Mouse (Mus musculus): Measurements from ENCODE around the gene Cdh4. TPM values are rescaled to one million over a fixed set of nuclear protein-coding genes. Genes with fewer than 3 reads are reported as not detected.

Cdh4 gene
- polyA plus RNA-seq, 1 experiment from 2014 or later, result 8.8 TPM

- H3K27me3 ChIP-seq, result peaks cover 3% of the 10 kb centered on the region; the same call in 1 of the 2 replicates
- H3K27ac ChIP-seq, result no peak overlapping the region
- H3K4me1 ChIP-seq, result no peaks in the 10 kb centered on the region
- no peak for ATAC-seq (ENCODE audit: insufficient number of reproducible peaks, low FRiP score, low TSS enrichment, low read depth)
- H3K9ac ChIP-seq, result no peak overlapping the region
- no peak overlapping the region for H3K4me3 ChIP-seq
- WGBS, result 63% methylated on average over 18 of the region's 18 CpGs
- no peak overlapping the region for H3K4me2 ChIP-seq
- no peaks in the 10 kb centered on the region for H3K36me3 ChIP-seq
- H3K9me3 ChIP-seq, result no peaks in the 10 kb centered on the region
These were observed 279.6 kb downstream of the Cdh4 start for GRCm38 (mm10) chr2:179721534-179722516.

- H3K9ac ChIP-seq, result no peak overlapping the region
- no peak overlapping the region for H3K27ac ChIP-seq
- no peaks in the 10 kb centered on the region for H3K36me3 ChIP-seq
- no peaks in the 10 kb centered on the region for H3K9me3 ChIP-seq
- peaks cover 3% of the 10 kb centered on the region; the same call in 1 of the 2 replicates for H3K27me3 ChIP-seq
- no peak for ATAC-seq (ENCODE audit: insufficient number of reproducible peaks, low FRiP score, low TSS enrichment, low read depth)
- no peaks in the 10 kb centered on the region for H3K4me1 ChIP-seq
- H3K4me2 ChIP-seq, result no peak overlapping the region
- no peak overlapping the region for H3K4me3 ChIP-seq
- WGBS, result 67% methylated on average over 4 of the region's 4 CpGs
These were observed 280.6 kb downstream of the Cdh4 start for GRCm38 (mm10) chr2:179722776-179723386.

GRCm38 (mm10) chr2:179723401-179723800, 281.2 kb downstream of the Cdh4 start:
- no peaks in the 10 kb centered on the region for H3K4me1 ChIP-seq
- no peak overlapping the region for H3K27ac ChIP-seq
- 89% methylated on average over 8 of the region's 8 CpGs for WGBS
- no peak for ATAC-seq (ENCODE audit: insufficient number of reproducible peaks, low FRiP score, low TSS enrichment, low read depth)
- H3K36me3 ChIP-seq, result no peaks in the 10 kb centered on the region
- no peak overlapping the region for H3K9ac ChIP-seq
- no peak overlapping the region for H3K4me3 ChIP-seq
- no peaks in the 10 kb centered on the region for H3K9me3 ChIP-seq
- H3K27me3 ChIP-seq, result peaks cover 3% of the 10 kb centered on the region; the same call in 1 of the 2 replicates
- H3K4me2 ChIP-seq, result no peak overlapping the region

- peaks cover 19% of the 10 kb centered on the region for H3K4me1 ChIP-seq
- no peak for ATAC-seq (ENCODE audit: insufficient number of reproducible peaks, low FRiP score, low TSS enrichment, low read depth)
- no peak overlapping the region for H3K27ac ChIP-seq
- no peak overlapping the region for H3K4me3 ChIP-seq
- H3K36me3 ChIP-seq, result no peaks in the 10 kb centered on the region
- no peak overlapping the region for H3K4me2 ChIP-seq
- peaks cover 18% of the 10 kb centered on the region; the same call in 1 of the 2 replicates for H3K27me3 ChIP-seq
- WGBS, result 51% methylated on average over 8 of the region's 8 CpGs
- no peaks in the 10 kb centered on the region for H3K9me3 ChIP-seq
- H3K9ac ChIP-seq, result no peak overlapping the region
These were observed 286.8 kb downstream of the Cdh4 start for GRCm38 (mm10) chr2:179729002-179729401.

- ATAC-seq (ENCODE audit: insufficient number of reproducible peaks, low FRiP score, low TSS enrichment, low read depth), result no peak
- peaks cover 24% of the 10 kb centered on the region for H3K4me1 ChIP-seq
- no peak overlapping the region for H3K27ac ChIP-seq
- H3K27me3 ChIP-seq, result peaks cover 19% of the 10 kb centered on the region; the same call in 1 of the 2 replicates
- no peaks in the 10 kb centered on the region for H3K36me3 ChIP-seq
- no peaks in the 10 kb centered on the region for H3K9me3 ChIP-seq
- no peak overlapping the region for H3K4me3 ChIP-seq
- no peak overlapping the region for H3K9ac ChIP-seq
- no peak overlapping the region for H3K4me2 ChIP-seq
- 73% methylated on average over 4 of the region's 4 CpGs for WGBS
These were observed 287.6 kb downstream of the Cdh4 start for GRCm38 (mm10) chr2:179729802-179730201.

- peaks cover 30% of the 10 kb centered on the region for H3K4me1 ChIP-seq
- no peak overlapping the region for H3K4me3 ChIP-seq
- H3K9me3 ChIP-seq, result no peaks in the 10 kb centered on the region
- H3K36me3 ChIP-seq, result no peaks in the 10 kb centered on the region
- no peak overlapping the region for H3K9ac ChIP-seq
- H3K4me2 ChIP-seq, result no peak overlapping the region
- H3K27me3 ChIP-seq, result peaks cover 28% of the 10 kb centered on the region; the same call in 1 of the 2 replicates
- WGBS, result 19% methylated on average over 16 of the region's 16 CpGs
- no peak overlapping the region for H3K27ac ChIP-seq
- no peak for ATAC-seq (ENCODE audit: insufficient number of reproducible peaks, low FRiP score, low TSS enrichment, low read depth)
These were observed 291.1 kb downstream of the Cdh4 start for GRCm38 (mm10) chr2:179733141-179733831.

GRCm38 (mm10) chr2:179742419-179742818, 300.2 kb downstream of the Cdh4 start:
- 0 out of 2 replicates have a peak, but pooled peaks cover 8% of the 10 kb centered on the region for H3K4me1 ChIP-seq
- no peaks in the 10 kb centered on the region for H3K36me3 ChIP-seq
- no peaks in the 10 kb centered on the region for H3K9me3 ChIP-seq
- H3K27me3 ChIP-seq, result peaks cover 4% of the 10 kb centered on the region; the same call in 1 of the 2 replicates
- H3K27ac ChIP-seq, result no peak overlapping the region
- no peak overlapping the region for H3K4me2 ChIP-seq
- ATAC-seq (ENCODE audit: insufficient number of reproducible peaks, low FRiP score, low TSS enrichment, low read depth), result no peak
- no peak overlapping the region for H3K9ac ChIP-seq
- H3K4me3 ChIP-seq, result no peak overlapping the region
- WGBS, result 88% methylated on average over 1 of the region's 1 CpGs

GRCm38 (mm10) chr2:179742828-179743227, 300.6 kb downstream of the Cdh4 start:
- no peak for ATAC-seq (ENCODE audit: insufficient number of reproducible peaks, low FRiP score, low TSS enrichment, low read depth)
- H3K36me3 ChIP-seq, result no peaks in the 10 kb centered on the region
- 79% methylated on average over 6 of the region's 6 CpGs for WGBS
- H3K4me2 ChIP-seq, result no peak overlapping the region
- H3K4me1 ChIP-seq, result 0 out of 2 replicates have a peak, but pooled peaks cover 8% of the 10 kb centered on the region
- no peak overlapping the region for H3K27ac ChIP-seq
- peaks cover 4% of the 10 kb centered on the region; the same call in 1 of the 2 replicates for H3K27me3 ChIP-seq
- no peaks in the 10 kb centered on the region for H3K9me3 ChIP-seq
- no peak overlapping the region for H3K4me3 ChIP-seq
- H3K9ac ChIP-seq, result no peak overlapping the region

- H3K27ac ChIP-seq, result no peak overlapping the region
- H3K4me3 ChIP-seq, result no peak overlapping the region
- H3K36me3 ChIP-seq, result no peaks in the 10 kb centered on the region
- H3K4me1 ChIP-seq, result 0 out of 2 replicates have a peak, but pooled peaks cover 5% of the 10 kb centered on the region
- WGBS, result 56% methylated on average over 7 of the region's 7 CpGs
- no peak for ATAC-seq (ENCODE audit: insufficient number of reproducible peaks, low FRiP score, low TSS enrichment, low read depth)
- peaks cover 4% of the 10 kb centered on the region; the same call in 1 of the 2 replicates for H3K27me3 ChIP-seq
- no peaks in the 10 kb centered on the region for H3K9me3 ChIP-seq
- no peak overlapping the region for H3K9ac ChIP-seq
- H3K4me2 ChIP-seq, result no peak overlapping the region
These were observed 304.3 kb downstream of the Cdh4 start for GRCm38 (mm10) chr2:179746491-179746890.

GRCm38 (mm10) chr2:179749399-179749798, 307.2 kb downstream of the Cdh4 start:
- no peaks in the 10 kb centered on the region for H3K36me3 ChIP-seq
- H3K4me1 ChIP-seq, result 0 out of 2 replicates have a peak, but pooled peaks cover 4% of the 10 kb centered on the region
- H3K9me3 ChIP-seq, result no peaks in the 10 kb centered on the region
- H3K9ac ChIP-seq, result no peak overlapping the region
- ATAC-seq (ENCODE audit: insufficient number of reproducible peaks, low FRiP score, low TSS enrichment, low read depth), result no peak
- no peaks in the 10 kb centered on the region for H3K27me3 ChIP-seq
- WGBS, result 63% methylated on average over 3 of the region's 3 CpGs
- no peak overlapping the region for H3K4me2 ChIP-seq
- H3K4me3 ChIP-seq, result no peak overlapping the region
- H3K27ac ChIP-seq, result no peak overlapping the region

- no peaks in the 10 kb centered on the region for H3K4me1 ChIP-seq
- no peak overlapping the region for H3K9ac ChIP-seq
- H3K4me3 ChIP-seq, result no peak overlapping the region
- H3K27ac ChIP-seq, result no peak overlapping the region
- no peak for ATAC-seq (ENCODE audit: insufficient number of reproducible peaks, low FRiP score, low TSS enrichment, low read depth)
- H3K27me3 ChIP-seq, result no peaks in the 10 kb centered on the region
- H3K9me3 ChIP-seq, result no peaks in the 10 kb centered on the region
- H3K4me2 ChIP-seq, result no peak overlapping the region
- no peaks in the 10 kb centered on the region for H3K36me3 ChIP-seq
- 72% methylated on average over 9 of the region's 9 CpGs for WGBS
These were observed 311.6 kb downstream of the Cdh4 start for GRCm38 (mm10) chr2:179753811-179754210.
